Mouse (Mus musculus) neural tube, embryonic 11.5 days (tissue): ENCODE results near the gene Stat2. TPM values are rescaled to one million over a fixed set of nuclear protein-coding genes. Genes with fewer than 3 reads are reported as not detected.
"Not testable (repeated sequence)": the region's sequence is repeated elsewhere in the genome, so short reads cannot be mapped to it uniquely, and the experiment has no call there.

Experiments
- ATAC-seq: fragments of 200-750 bp; cut with Nextera tagmentation; 2 replicates; pipeline ENCODE4 v1.8.0; 2017; ENCODE audit warnings: moderate number of reproducible peaks, mild to moderate bottlenecking, moderate TSS enrichment, moderate library complexity; ENCODE audit not compliant: insufficient read depth, low FRiP score, low TSS enrichment
- DNase-seq: peaks from one replicate; pipeline ENCODE4 v3.0.0-alpha.2; 2015; ENCODE audit warnings: low spot score
- H3K27ac ChIP-seq: fragments of 300-500 bp; sonication (generic); 2 replicates; pipeline ENCODE4 v1.5.1; 2014; ENCODE audit warnings: low read depth, mild to moderate bottlenecking, low read length
- H3K27me3 ChIP-seq: fragments of 300-500 bp; sonication (generic); 2 replicates; pipeline ENCODE4 v1.6.1; 2014; ENCODE audit warnings: mild to moderate bottlenecking, low read length, mixed read lengths; ENCODE audit not compliant: control insufficient read depth, insufficient read depth
- H3K36me3 ChIP-seq: fragments of 300-500 bp; sonication (generic); 2 replicates; pipeline ENCODE4 v1.6.1; 2014; ENCODE audit warnings: mild to moderate bottlenecking, low read length, moderate library complexity, mixed read lengths; ENCODE audit not compliant: control insufficient read depth, insufficient read depth
- H3K4me1 ChIP-seq: fragments of 300-500 bp; sonication (generic); 2 replicates; pipeline ENCODE4 v1.6.1; 2014; ENCODE audit warnings: low read length, mixed read lengths; ENCODE audit not compliant: control insufficient read depth, insufficient read depth
- H3K4me2 ChIP-seq: fragments of 300-500 bp; sonication (generic); 2 replicates; pipeline ENCODE4 v1.6.1; 2014; ENCODE audit warnings: low read depth, mild to moderate bottlenecking, moderate library complexity
- H3K4me3 ChIP-seq: fragments of 300-500 bp; sonication (generic); 2 replicates; pipeline ENCODE4 v1.5.1; 2014; ENCODE audit warnings: low read depth, low read length
- H3K9ac ChIP-seq: fragments of 300-500 bp; sonication (generic); 2 replicates; pipeline ENCODE4 v1.6.1; 2014; ENCODE audit warnings: mild to moderate bottlenecking, low read length
- H3K9me3 ChIP-seq: fragments of 300-500 bp; sonication (generic); 2 replicates; pipeline ENCODE4 v1.6.1; 2016; ENCODE audit warnings: low read length; ENCODE audit not compliant: control insufficient read depth
- WGBS: fragments of 180-500 bp; shearing (Covaris S2); extraction: QIAGEN DNeasy Blood & Tissue Kit; methylation state at CpG from one replicate; pipeline ENCODE4 v1.1.7; 2014; 5-methylcytosine and 5-hydroxymethylcytosine counted together
- polyA plus RNA-seq: library from polyadenylated mRNA; unstranded; fragments of >200 nt; fragmentation: Nextera tagmentation; extraction: Ambion mirVana; gene quantifications from 2 replicates; pipeline ENCODE4 v1.2.1, GENCODE M21; 2014

The Stat2 gene
- polyA plus RNA-seq, 1 experiment from 2014 or later = 17.2 TPM

GRCm38 (mm10) chr10:128280943-128281342 lies 10.6 kb downstream of the Stat2 start:
- ATAC-seq (no peak), DNase-seq (no peak)
- Histone ChIP-seq H3K4me2 (no peak overlapping the region), H3K27me3 (no peaks in the 10 kb centered on the region), H3K9me3 (no peaks in the 10 kb centered on the region), H3K9ac (no peak overlapping the region), H3K4me1 (no peaks in the 10 kb centered on the region), H3K4me3 (no peak overlapping the region), H3K36me3 (peaks cover 6% of the 10 kb centered on the region), H3K27ac (no peak overlapping the region)
- WGBS = 92% methylated on average over 6 of the region's 6 CpGs

GRCm38 (mm10) chr10:128281682-128282081 lies 11.3 kb downstream of the Stat2 start:
- ATAC-seq (no peak), DNase-seq (no peak)
- Histone ChIP-seq H3K4me1 (no peaks in the 10 kb centered on the region), H3K9ac (no peak overlapping the region), H3K27me3 (no peaks in the 10 kb centered on the region), H3K4me3 (no peak overlapping the region), H3K36me3 (peaks cover 6% of the 10 kb centered on the region), H3K27ac (no peak overlapping the region), H3K9me3 (no peaks in the 10 kb centered on the region), H3K4me2 (no peak overlapping the region)
- WGBS = 90% methylated on average over 14 of the region's 14 CpGs

GRCm38 (mm10) chr10:128282886-128283450 lies 12.6 kb downstream of the Stat2 start:
- no peaks in the 10 kb centered on the region for H3K4me1 ChIP-seq
- no peaks in the 10 kb centered on the region for H3K27me3 ChIP-seq
- no peaks in the 10 kb centered on the region for H3K9me3 ChIP-seq
- 91% methylated on average over 20 of the region's 20 CpGs for WGBS
- H3K36me3 ChIP-seq = peaks cover 6% of the 10 kb centered on the region
- no peak overlapping the region for H3K27ac ChIP-seq
- no peak overlapping the region for H3K4me2 ChIP-seq
- no peak overlapping the region for H3K4me3 ChIP-seq
- DNase-seq = no peak
- H3K9ac ChIP-seq = no peak overlapping the region
- ATAC-seq = no peak

GRCm38 (mm10) chr10:128283604-128284579 lies 13.5 kb downstream of the Stat2 start:
- WGBS = 66% methylated on average over 31 of the region's 31 CpGs
- no peaks in the 10 kb centered on the region for H3K27me3 ChIP-seq
- no peak for ATAC-seq
- H3K27ac ChIP-seq = no peak overlapping the region
- no peaks in the 10 kb centered on the region for H3K4me1 ChIP-seq
- no peak overlapping the region for H3K4me3 ChIP-seq
- DNase-seq = peak; percentile 75
- peaks cover 4% of the 10 kb centered on the region; the same call in 1 of the 2 replicates for H3K36me3 ChIP-seq
- no peak overlapping the region for H3K9ac ChIP-seq
- H3K9me3 ChIP-seq = no peaks in the 10 kb centered on the region
- no peak overlapping the region for H3K4me2 ChIP-seq

GRCm38 (mm10) chr10:128290594-128290993 lies 20.2 kb downstream of the Stat2 start:
- not testable (repeated sequence) for H3K4me3 ChIP-seq, H3K4me1 ChIP-seq, H3K27ac ChIP-seq, H3K4me2 ChIP-seq, H3K36me3 ChIP-seq, DNase-seq, H3K9me3 ChIP-seq, ATAC-seq, H3K9ac ChIP-seq, H3K27me3 ChIP-seq
- WGBS = 85% methylated on average over 1 of the region's 1 CpGs

- WGBS = 87% methylated on average over 13 of the region's 13 CpGs
- Histone ChIP-seq H3K27me3 (no peaks in the 10 kb centered on the region), H3K36me3 (no peaks in the 10 kb centered on the region), H3K4me3 (no peak overlapping the region), H3K27ac (no peak overlapping the region), H3K9ac (no peak overlapping the region), H3K9me3 (no peaks in the 10 kb centered on the region), H3K4me1 (no peaks in the 10 kb centered on the region), H3K4me2 (no peak overlapping the region)
- DNase-seq = no peak
- no peak for ATAC-seq
Measured at GRCm38 (mm10) chr10:128296370-128297090, 26.2 kb downstream of the Stat2 start.

- ATAC-seq (no peak), DNase-seq (no peak)
- Histone ChIP-seq H3K4me2 (no peak overlapping the region), H3K27me3 (no peaks in the 10 kb centered on the region), H3K4me1 (no peaks in the 10 kb centered on the region), H3K36me3 (no peaks in the 10 kb centered on the region), H3K9ac (no peak overlapping the region), H3K4me3 (no peak overlapping the region), H3K9me3 (no peaks in the 10 kb centered on the region), H3K27ac (no peak overlapping the region)
- 84% methylated on average over 4 of the region's 4 CpGs for WGBS
Measured at GRCm38 (mm10) chr10:128297221-128297620, 26.9 kb downstream of the Stat2 start.

- WGBS = 85% methylated on average over 11 of the region's 11 CpGs
- no peak overlapping the region for H3K27ac ChIP-seq
- H3K9me3 ChIP-seq = no peaks in the 10 kb centered on the region
- no peak overlapping the region for H3K9ac ChIP-seq
- no peak for ATAC-seq
- no peak overlapping the region for H3K4me2 ChIP-seq
- DNase-seq = no peak
- H3K36me3 ChIP-seq = no peaks in the 10 kb centered on the region
- H3K4me3 ChIP-seq = no peak overlapping the region
- H3K27me3 ChIP-seq = no peaks in the 10 kb centered on the region
- peaks cover 3% of the 10 kb centered on the region for H3K4me1 ChIP-seq
Measured at GRCm38 (mm10) chr10:128297622-128298021, 27.3 kb downstream of the Stat2 start.
